Mouse (Mus musculus) small intestine, adult 2 months (tissue): ENCODE data around the gene Ccl26. TPM values are rescaled to one million over a fixed set of nuclear protein-coding genes. Genes with fewer than 3 reads are reported as not detected.

Source experiments
- H3K27ac ChIP-seq: fragments of 200-500 bp; 2 replicates; pipeline ENCODE4 v1.5.1; 2012; ENCODE audit warnings: low read depth, low read length, control low read depth, inconsistent platforms; ENCODE audit not compliant: insufficient read depth
- H3K27me3 ChIP-seq: fragments of 200-500 bp; 2 replicates; pipeline ENCODE4 v1.6.1; 2012; ENCODE audit warnings: mild to moderate bottlenecking, moderate library complexity, low read length, inconsistent platforms; ENCODE audit not compliant: control insufficient read depth, insufficient read depth
- H3K36me3 ChIP-seq: fragments of 200-500 bp; 2 replicates; pipeline ENCODE4 v1.6.1; 2012; ENCODE audit warnings: mild to moderate bottlenecking, low read length, control low read depth, inconsistent platforms; ENCODE audit not compliant: control insufficient read depth, insufficient read depth
- H3K4me1 ChIP-seq: fragments of 200-500 bp; 2 replicates; pipeline ENCODE4 v1.6.1; 2012; ENCODE audit warnings: low read length, inconsistent platforms, mixed read lengths; ENCODE audit not compliant: control insufficient read depth, insufficient read depth, insufficient read length
- H3K4me3 ChIP-seq: fragments of 200-500 bp; 2 replicates; pipeline ENCODE4 v1.5.1; 2012; ENCODE audit warnings: low read depth, mild to moderate bottlenecking, control low read depth, inconsistent platforms, low read length, moderate library complexity
- CTCF ChIP-seq: fragments of 200-500 bp; IDR thresholded peaks from 2 replicates; pipeline ENCODE4 v1.5.1; 2012; ENCODE audit warnings: low read depth, mild to moderate bottlenecking, control low read depth, inconsistent platforms, low read length, moderate library complexity, mixed read lengths; ENCODE audit not compliant: insufficient replicate concordance, insufficient read length; ENCODE audit errors: extremely low read depth
- POLR2A ChIP-seq: fragments of 200-500 bp; IDR thresholded peaks from 2 replicates; pipeline ENCODE4 v1.6.1; 2012; ENCODE audit warnings: low read depth, mild to moderate bottlenecking, control low read depth, inconsistent platforms, low read length, moderate library complexity
- WGBS: fragments of 180-500 bp; shearing (Covaris S2); methylation state at CpG from one replicate; pipeline ENCODE4 v1.1.7; 2018; 5-methylcytosine and 5-hydroxymethylcytosine counted together
- polyA plus RNA-seq: library from polyadenylated mRNA; depleted of rRNA; stranded (reverse); fragments of >200 nt; gene quantifications from 2 replicates; pipeline ENCODE4 v1.2.3, GENCODE M21; 2012; rRNA removed

Gene Ccl26
- polyA plus RNA-seq, 1 experiment = not detected

DNA sequence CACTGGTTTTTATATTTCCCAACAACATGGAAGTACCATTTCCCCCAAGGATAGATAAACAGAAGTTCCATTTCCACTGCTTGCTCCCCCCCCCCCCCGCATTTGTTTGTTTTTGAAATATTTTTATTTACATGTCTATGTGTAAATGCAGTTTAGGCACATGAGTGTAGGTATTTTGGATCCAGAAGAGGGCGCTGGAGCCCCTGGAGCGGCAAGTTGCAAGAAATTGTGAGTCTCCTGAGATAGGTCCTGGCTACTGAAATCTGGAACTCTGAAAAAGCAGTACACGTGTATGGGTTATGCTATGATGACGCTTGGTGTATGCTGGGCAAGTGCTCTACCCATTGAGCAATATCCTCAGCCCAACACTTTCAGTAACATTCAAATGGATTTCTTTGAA, 52.3 kb downstream of the Ccl26 start:
- WGBS = 50% methylated on average over 5 of the region's 5 CpGs
- H3K27me3 ChIP-seq = no peaks in the 10 kb centered on the region
- TF ChIP-seq CTCF (no peak), POLR2A (no peak)

More for the DNA sequence above, 52.3 kb downstream of the Ccl26 start:
- Histone ChIP-seq H3K4me1 (no peaks in the 10 kb centered on the region), H3K4me3 (no peak overlapping the region), H3K36me3 (no peaks in the 10 kb centered on the region), H3K27ac (no peak overlapping the region)

Other genes with a start within 250 kb of the Ccl26 start
- not detected in 2 replicates for gene Fkbp6, start 213.5 kb downstream of the Ccl26 start, polyA plus RNA-seq
- gene Trim50, start 210.3 kb downstream of the Ccl26 start, polyA plus RNA-seq = 1.6 TPM in 1 of 2 replicates, not detected in the other
- gene Nsun5, start 193.6 kb downstream of the Ccl26 start, polyA plus RNA-seq = 10.9 and 14.2 TPM in 2 replicates
- 18.2 and 26.3 TPM in 2 replicates for gene Pom121, start 169.0 kb downstream of the Ccl26 start, polyA plus RNA-seq
- gene Hip1, start 18.4 kb downstream of the Ccl26 start, polyA plus RNA-seq = 4.7 and 8.0 TPM in 2 replicates
- 3.3 and 3.6 TPM in 2 replicates for gene Ccl24, start 9.5 kb upstream of the Ccl26 start, polyA plus RNA-seq
- 13.3 and 13.4 TPM in 2 replicates for gene Rhbdd2, start 69.0 kb upstream of the Ccl26 start, polyA plus RNA-seq
- gene Por, start 106.5 kb upstream of the Ccl26 start, polyA plus RNA-seq = 121 and 192 TPM in 2 replicates
- 111 and 261 TPM in 2 replicates for gene Tmem120a, start 180.9 kb upstream of the Ccl26 start, polyA plus RNA-seq
- 0.15 and 0.19 TPM in 2 replicates for gene Styxl1, start 214.8 kb upstream of the Ccl26 start, polyA plus RNA-seq
- 1,632 and 2,398 TPM in 2 replicates for gene Mdh2, start 214.9 kb upstream of the Ccl26 start, polyA plus RNA-seq
- gene Srrm3, start 243.3 kb upstream of the Ccl26 start, polyA plus RNA-seq = 0.19 and 0.42 TPM in 2 replicates